Comparison of ENCODE assay signal across 9 mouse cellular contexts in the genomic region with DNA sequence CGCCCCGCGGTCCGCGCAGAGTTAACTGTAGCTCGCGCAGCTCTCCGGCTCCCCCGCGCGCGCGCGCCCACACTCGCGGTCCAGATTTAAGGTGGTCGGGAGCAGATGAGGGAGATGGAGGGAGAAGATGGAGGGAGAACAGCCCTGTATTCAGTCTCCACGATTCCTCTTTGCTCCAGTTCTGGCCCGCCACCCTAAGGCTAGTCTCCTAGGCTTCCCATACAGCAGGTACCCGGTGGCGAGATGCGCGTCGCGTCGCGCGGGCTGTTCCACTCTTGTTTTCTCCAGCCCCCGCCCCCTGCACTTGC. TPM values are rescaled to one million over a fixed set of nuclear protein-coding genes. Genes with fewer than 3 reads are reported as not detected.
DNase-seq lines count a peak whose midpoint lies in the region; ATAC-seq and TF ChIP-seq lines count a peak whose summit lies in the region.
"Had no signal": no experiment of that assay in that cellular context is flagged by ENCODE, and none has a peak within 500 bp of the region (broad histone marks: within the 10 kb centered on the region; RNA-seq: fewer than 3 reads in every experiment).

No protein-coding gene starts in this region.

- H3K4me1 ChIP-seq in embryonic facial prominence, embryonic 13.5 days, result peaks cover 41% of the 10 kb centered on the region
- no peaks in the 10 kb centered on the region; the same call in 1 of the 2 replicates for H3K4me1 ChIP-seq in intestine, postnatal 0 days (replicated peaks; ENCODE audit: control insufficient read depth, insufficient read depth, low read length)
- H3K4me1 ChIP-seq in limb, embryonic 15.5 days, result peaks cover 34% of the 10 kb centered on the region
- H3K4me1 ChIP-seq in neural tube, embryonic 15.5 days, result peaks cover 51% of the 10 kb centered on the region

- no peak for ATAC-seq in embryonic facial prominence, embryonic 13.5 days (ENCODE audit: insufficient number of reproducible peaks, insufficient read depth, low FRiP score, low TSS enrichment, low read depth)
- no peak for ATAC-seq in intestine, postnatal 0 days
- ATAC-seq in limb, embryonic 15.5 days (ENCODE audit: insufficient number of reproducible peaks, low FRiP score, low TSS enrichment, low read depth), result no peak
- ATAC-seq in neural tube, embryonic 15.5 days (ENCODE audit: low FRiP score), result peak; percentile 74

- no peak for TF ChIP-seq CTCF in intestine, postnatal 0 days (IDR thresholded peaks at IDR 0.05; ENCODE audit: low read depth)

- peak overlapping the region; percentile 95 for H3K4me2 ChIP-seq in embryonic facial prominence, embryonic 13.5 days
- peak overlapping the region; percentile 93 for H3K4me2 ChIP-seq in intestine, postnatal 0 days (replicated peaks; ENCODE audit: low read depth)
- peak overlapping the region; percentile 82 for H3K4me2 ChIP-seq in limb, embryonic 15.5 days
- peak overlapping the region; percentile 97 for H3K4me2 ChIP-seq in neural tube, embryonic 15.5 days

- peaks cover 100% of the 10 kb centered on the region for H3K27me3 ChIP-seq in embryonic facial prominence, embryonic 13.5 days
- peaks cover 62% of the 10 kb centered on the region for H3K27me3 ChIP-seq in intestine, postnatal 0 days (replicated peaks; ENCODE audit: control insufficient read depth, insufficient read depth, low read length)
- H3K27me3 ChIP-seq in limb, embryonic 15.5 days, result peaks cover 99% of the 10 kb centered on the region
- peaks cover 98% of the 10 kb centered on the region for H3K27me3 ChIP-seq in neural tube, embryonic 15.5 days (replicated peaks)

- under 1% methylated on average over 29 of the region's 29 CpGs for WGBS in embryonic facial prominence, embryonic 13.5 days
- WGBS in intestine, postnatal 0 days, result 1% methylated on average over 29 of the region's 29 CpGs
- under 1% methylated on average over 29 of the region's 29 CpGs for WGBS in limb, embryonic 15.5 days
- WGBS in neural tube, embryonic 15.5 days, result 2% methylated on average over 29 of the region's 29 CpGs

- H3K9ac ChIP-seq in embryonic facial prominence, embryonic 13.5 days, result peak overlapping the region; percentile 59
- H3K9ac ChIP-seq in intestine, postnatal 0 days (ENCODE audit: low read depth, low read length), result no peak overlapping the region
- H3K9ac ChIP-seq in limb, embryonic 15.5 days, result no peak overlapping the region
- H3K9ac ChIP-seq in neural tube, embryonic 15.5 days (replicated peaks), result peak overlapping the region; percentile 46

- no peaks in the 10 kb centered on the region for H3K9me3 ChIP-seq in embryonic facial prominence, embryonic 13.5 days
- no peaks in the 10 kb centered on the region for H3K9me3 ChIP-seq in intestine, postnatal 0 days (ENCODE audit: control insufficient read depth)
- no peaks in the 10 kb centered on the region for H3K9me3 ChIP-seq in limb, embryonic 15.5 days
- H3K9me3 ChIP-seq in neural tube, embryonic 15.5 days (replicated peaks), result no peaks in the 10 kb centered on the region
- H3K9me3 ChIP-seq: megakaryocyte, embryonic 14.5 days had no signal

- peak; percentile 58 to 81 for DNase-seq in left cerebral cortex, adult 18-20 months (ENCODE audit: low spot score in 2 of 2)
- DNase-seq in left cerebral cortex, adult 11 months (ENCODE audit: low spot score), result no peak
- DNase-seq in MN1 (ENCODE audit: low spot score), result no peak
- DNase-seq in adipocyte (ENCODE audit: low spot score), result no peak

- peak overlapping the region; percentile 56 for H3K4me3 ChIP-seq in embryonic facial prominence, embryonic 13.5 days
- H3K4me3 ChIP-seq in intestine, postnatal 0 days (ENCODE audit: low read depth, low read length), result peak overlapping the region; percentile 58
- H3K4me3 ChIP-seq in limb, embryonic 15.5 days, result peak overlapping the region; percentile 42
- peak overlapping the region; percentile 53 for H3K4me3 ChIP-seq in neural tube, embryonic 15.5 days (replicated peaks)

- H3K27ac ChIP-seq in embryonic facial prominence, embryonic 13.5 days, result no peak overlapping the region
- H3K27ac ChIP-seq in intestine, postnatal 0 days (ENCODE audit: low read depth, low read length), result no peak overlapping the region
- H3K27ac ChIP-seq in limb, embryonic 15.5 days, result no peak overlapping the region
- H3K27ac ChIP-seq in neural tube, embryonic 15.5 days (replicated peaks), result no peak overlapping the region

- no peaks in the 10 kb centered on the region for H3K36me3 ChIP-seq in embryonic facial prominence, embryonic 13.5 days
- H3K36me3 ChIP-seq in intestine, postnatal 0 days (ENCODE audit: control insufficient read depth, insufficient read depth), result no peaks in the 10 kb centered on the region
- no peaks in the 10 kb centered on the region for H3K36me3 ChIP-seq in limb, embryonic 15.5 days
- H3K36me3 ChIP-seq in neural tube, embryonic 15.5 days, result no peaks in the 10 kb centered on the region

RNA-seq across cellular contexts. Expression of a gene that starts 2.0 kb away (rescaled TPM):
- total RNA-seq in left cerebral cortex, adult 18-20 months (2021), result 1 to 10 TPM; 2.8 to 3.7 TPM
- 1.0 TPM in 2 replicates for polyA plus RNA-seq in embryonic facial prominence, embryonic 13.5 days (2015; fragmentation: Nextera tagmentation; extraction: Ambion mirVana)
- 0.18 and 0.23 TPM in 2 replicates for polyA plus RNA-seq in intestine, postnatal 0 days (2015; fragmentation: Nextera tagmentation; extraction: Ambion mirVana)
- 0.20 TPM in 1 of 2 replicates, not detected in the other for polyA plus RNA-seq in limb, embryonic 15.5 days (2015; fragmentation: Nextera tagmentation; extraction: Ambion mirVana)
- polyA plus RNA-seq in neural tube, embryonic 15.5 days (2015; fragmentation: Nextera tagmentation; extraction: Ambion mirVana), result 1.5 and 2.7 TPM in 2 replicates

Comparison
In these comparisons a context has a peak if more than half of its experiments do, and no peak if none do; other contexts are left out.
1. DNase-seq: peak in left cerebral cortex, adult 18-20 months (2 of 2); none in left cerebral cortex, adult 11 months (single experiment), MN1 (single experiment) and adipocyte (single experiment).
2. H3K9ac ChIP-seq: peak in embryonic facial prominence, embryonic 13.5 days (single experiment) and neural tube, embryonic 15.5 days (single experiment); none in intestine, postnatal 0 days (single experiment) and limb, embryonic 15.5 days (single experiment).
3. Peak in every context shown above with its lines, with median percentiles within 50 percentile points of each other: H3K4me2 ChIP-seq and H3K4me3 ChIP-seq.